Mouse (Mus musculus) inflammation-experienced regulatory T-cells (primary cell): ENCODE measurements around the gene B020011L13Rik. TPM values are rescaled to one million over a fixed set of nuclear protein-coding genes. Genes with fewer than 3 reads are reported as not detected.

ENCODE experiments used
- polyA plus RNA-seq, 2 experiments: library from polyadenylated mRNA; unstranded; fragments of 100-300 nt; shearing (Covaris generic); gene quantifications; one replicate each; pipeline ENCODE4 v1.2.1; 2017

Gene B020011L13Rik
- polyA plus RNA-seq: under 1 TPM; 0.17 to 0.84 TPM

DNA sequence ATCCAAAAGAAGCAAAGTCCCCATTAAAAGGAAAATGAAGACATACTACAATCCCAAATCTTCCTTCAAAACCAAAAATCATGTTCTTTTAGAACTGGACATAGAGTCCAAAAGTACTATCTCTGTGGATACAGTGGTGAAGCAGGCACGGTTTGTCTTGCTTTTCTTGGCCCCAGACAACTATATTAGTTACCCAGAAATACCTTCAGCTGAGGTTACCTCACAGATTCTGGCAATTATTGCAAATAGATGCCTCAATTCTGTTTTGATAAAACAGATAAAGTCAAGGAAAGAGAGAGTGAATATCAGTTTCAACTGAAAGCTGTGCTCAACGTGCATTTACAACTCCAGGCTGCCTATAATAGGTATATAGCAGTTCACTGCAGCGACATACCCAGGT is at the start of gene B020011L13Rik:
TSS of gene B020011L13Rik (plus strand) at position 301 of the 400 bp plus-strand sequence.

DNA sequence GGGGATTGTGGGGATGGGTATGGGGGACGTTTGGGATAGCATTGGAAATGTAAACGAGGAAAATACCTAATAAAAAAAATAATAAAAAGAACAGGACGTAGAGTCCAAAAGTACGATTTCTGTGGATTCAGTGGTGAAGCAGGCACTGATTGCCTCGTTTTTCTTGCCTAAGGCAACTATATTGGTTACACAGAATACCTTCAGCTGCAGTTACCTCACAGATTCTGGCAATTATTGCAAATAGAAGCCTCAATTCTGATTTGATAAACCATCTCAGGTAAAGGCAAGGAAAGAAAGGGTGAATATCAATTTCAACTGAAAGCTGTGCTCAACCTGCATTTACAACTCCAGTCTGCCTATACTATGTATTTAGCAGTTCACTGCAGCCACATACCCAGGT is 48.8 kb downstream of the B020011L13Rik start, which contains the start of gene Gm28360:
TSS of gene Gm28360 (plus strand) at position 301 of the 400 bp plus-strand sequence.

Other genes with a start within 250 kb of the B020011L13Rik start
- under 1 TPM in 1 of 2 experiments, not detected in 1; 0.59 TPM for gene Gm28363, start 84.0 kb upstream of the B020011L13Rik start, polyA plus RNA-seq
- not detected for gene Gm28360, start 48.9 kb downstream of the B020011L13Rik start, polyA plus RNA-seq
- not detected for gene Gm28168, start 146.9 kb downstream of the B020011L13Rik start, polyA plus RNA-seq
- gene Gm7145, start 184.8 kb downstream of the B020011L13Rik start, polyA plus RNA-seq: not detected